Mouse (Mus musculus) lung, adult 10 weeks (tissue): Measurements from ENCODE around the gene Dpf3. TPM values are rescaled to one million over a fixed set of nuclear protein-coding genes. Genes with fewer than 3 reads are reported as not detected.

Source experiments
- polyA plus RNA-seq: library from polyadenylated mRNA; stranded (reverse); fragments of 350-450 nt; fragmentation: Illumina TruSeq; extraction: RNeasy Lipid Tissue Mini Kit (QIAGEN cat#74804); gene quantifications from one replicate; pipeline ENCODE4 v1.2.3, GENCODE M21; 2014; ENCODE audit warnings: low read depth, low replicate concordance; ENCODE audit not compliant: insufficient read depth

The Dpf3 gene
- 0.69 TPM for polyA plus RNA-seq

DNA sequence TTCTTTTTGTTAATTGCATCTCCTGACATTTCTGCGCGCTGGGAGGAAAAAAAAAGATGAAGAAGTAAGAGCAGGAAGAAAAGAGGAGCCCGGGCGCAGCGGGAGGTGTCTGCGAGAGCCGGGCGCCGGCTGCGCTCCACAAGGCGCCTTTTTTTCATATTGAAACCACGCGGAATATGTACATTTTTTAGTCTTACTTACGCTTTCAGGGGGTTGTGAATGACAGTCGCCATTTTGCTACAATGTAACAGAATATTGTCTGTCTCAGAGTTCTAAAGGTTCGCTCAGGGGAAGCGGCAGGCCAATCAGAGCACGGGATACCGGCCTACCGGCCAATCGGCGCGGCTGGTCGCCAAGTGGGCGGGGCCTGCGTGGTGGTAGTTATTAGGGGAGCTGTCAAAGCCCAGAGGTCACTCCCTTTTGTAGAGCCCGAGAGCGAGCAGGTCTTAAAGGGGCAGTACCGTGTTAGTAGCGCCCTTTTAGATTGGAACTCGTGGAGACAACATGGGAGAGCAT lies at the start of gene Dpf3:
Gene Dpf3 (minus strand): TSS at position 241 of the 516 bp plus-strand sequence.

DNA sequence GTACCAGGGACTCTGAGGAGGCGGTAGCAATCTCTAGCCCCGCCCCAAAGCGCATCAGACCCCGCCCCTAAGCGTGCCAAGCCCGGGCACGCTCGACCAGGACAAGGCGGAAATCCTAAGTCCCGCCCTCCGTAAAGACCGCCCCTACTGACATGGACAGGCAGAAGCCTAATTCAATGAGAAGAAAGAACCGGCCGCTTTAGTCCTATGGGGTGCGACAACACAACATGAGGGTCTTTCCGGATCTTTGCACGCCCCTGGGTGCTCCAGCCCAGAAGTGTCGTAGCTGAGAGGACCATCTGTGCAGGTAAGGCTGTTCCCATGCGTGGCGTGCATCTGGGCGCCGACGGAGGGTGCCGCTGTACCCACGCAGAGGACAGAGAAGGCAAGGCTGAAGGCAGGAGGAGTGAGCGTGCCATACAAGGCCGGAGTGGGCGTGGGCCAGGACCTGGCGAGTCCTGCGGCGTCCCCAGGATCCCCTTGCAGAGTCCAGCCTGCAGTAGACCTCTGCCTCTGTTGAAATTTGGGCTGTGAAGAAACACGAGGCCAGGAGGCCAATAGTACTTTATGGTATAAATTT lies 32.9 kb upstream of the Dpf3 start, which contains the start of gene Dcaf4:
Gene Dcaf4 (plus strand): TSS at position 156 of the 580 bp plus-strand sequence.

Other genes starting within 250 kb of the Dpf3 start
- 5.5 TPM for gene Dcaf4, start 32.8 kb upstream of the Dpf3 start, polyA plus RNA-seq
- 10.2 TPM for gene Zfyve1, start 109.5 kb upstream of the Dpf3 start, polyA plus RNA-seq
- gene Rbm25, start 143.5 kb upstream of the Dpf3 start, polyA plus RNA-seq, result 29.7 TPM
- 23.6 TPM for gene Psen1, start 200.4 kb upstream of the Dpf3 start, polyA plus RNA-seq